Mouse (Mus musculus) right cerebral cortex, postnatal 10 days (tissue): ENCODE results near the gene Ano10.

Experiments
- DNase-seq, 2 experiments: peaks; one replicate each; pipeline ENCODE4 v3.0.0; 2021; ENCODE audit warnings: low spot score in 2 of 2

The Ano10 gene

DNA sequence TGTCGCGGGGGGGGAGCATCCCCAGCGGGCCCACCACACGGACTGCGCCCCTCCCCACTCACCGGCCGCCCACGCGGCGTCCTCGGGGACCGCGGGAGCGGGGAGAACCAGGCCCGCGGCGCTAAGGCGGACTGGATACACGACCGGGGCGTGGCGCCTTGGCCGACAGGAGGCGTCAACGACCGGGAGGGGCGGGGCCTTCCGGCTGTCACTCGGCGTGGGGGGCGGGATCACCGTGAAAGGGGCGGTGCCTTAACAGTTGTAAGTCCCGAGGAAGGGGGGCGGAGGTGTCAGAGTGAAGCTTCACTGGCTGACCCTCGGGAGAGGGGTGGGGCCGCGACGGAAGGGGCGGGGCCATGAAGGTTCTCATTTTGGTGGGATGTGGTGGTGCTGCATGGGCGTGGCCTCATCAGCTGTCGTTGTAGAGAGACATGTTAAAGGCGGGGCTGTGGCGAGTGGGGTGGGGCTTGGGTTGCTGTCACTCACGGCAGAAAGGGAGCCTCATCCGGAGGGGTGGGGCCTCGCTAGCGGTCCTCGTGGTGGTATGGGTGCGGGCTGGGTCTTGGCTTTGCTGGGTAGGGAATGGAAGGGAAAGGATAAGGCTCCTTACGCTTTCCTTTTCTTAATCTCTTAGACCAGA lies at the start of gene Ano10:
Ano10 (minus strand) TSS at position 182 of the 640 bp plus-strand sequence.
- peak; percentile 98 to 99 for DNase-seq

DNA sequence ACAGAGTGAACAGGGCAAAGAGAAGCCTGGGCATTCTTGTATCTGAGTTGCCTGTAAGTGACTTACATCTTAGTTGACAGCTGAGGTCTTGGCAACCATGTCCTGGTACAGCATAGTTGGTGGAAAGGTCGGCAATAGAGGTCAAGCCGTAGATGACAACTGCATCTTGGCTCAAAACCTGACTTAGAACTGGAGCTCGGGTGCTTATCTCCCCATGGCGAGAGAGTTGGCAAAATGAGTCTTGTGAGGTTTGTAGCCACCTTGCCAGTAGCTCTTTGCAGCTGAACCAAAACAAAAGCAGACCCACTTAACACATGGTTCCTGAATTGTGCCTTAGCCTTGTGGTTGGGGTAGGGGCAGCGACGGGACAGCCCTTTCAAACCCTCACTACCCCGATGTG lies 49.2 kb upstream of the Ano10 start:
- no peak for DNase-seq

DNA sequence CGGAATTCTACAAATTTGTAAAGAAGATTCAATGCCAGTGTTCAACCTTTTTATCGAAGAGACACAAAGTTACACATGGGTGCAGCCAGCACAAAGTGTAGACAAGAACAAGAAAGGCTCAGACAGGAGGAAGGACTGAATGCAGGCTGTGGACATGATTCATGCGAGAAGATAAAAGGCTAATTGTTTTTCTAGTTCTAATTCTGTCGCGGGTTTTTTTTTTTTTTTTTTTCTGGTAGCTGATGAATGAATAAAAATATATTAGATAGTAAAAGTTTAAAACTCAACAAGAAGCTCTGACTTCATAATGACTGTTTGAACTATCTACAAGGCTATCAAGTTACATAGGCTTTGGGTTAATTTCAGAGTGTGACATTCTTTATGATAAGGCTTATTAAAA lies 45.7 kb upstream of the Ano10 start:
- no peak for DNase-seq

- no peak for DNase-seq
Measured at GRCm38 (mm10) chr9:122337510-122337931, 43.3 kb upstream of the Ano10 start.

GRCm38 (mm10) chr9:122336677-122337076 lies 42.5 kb upstream of the Ano10 start:
- no peak for DNase-seq

DNA sequence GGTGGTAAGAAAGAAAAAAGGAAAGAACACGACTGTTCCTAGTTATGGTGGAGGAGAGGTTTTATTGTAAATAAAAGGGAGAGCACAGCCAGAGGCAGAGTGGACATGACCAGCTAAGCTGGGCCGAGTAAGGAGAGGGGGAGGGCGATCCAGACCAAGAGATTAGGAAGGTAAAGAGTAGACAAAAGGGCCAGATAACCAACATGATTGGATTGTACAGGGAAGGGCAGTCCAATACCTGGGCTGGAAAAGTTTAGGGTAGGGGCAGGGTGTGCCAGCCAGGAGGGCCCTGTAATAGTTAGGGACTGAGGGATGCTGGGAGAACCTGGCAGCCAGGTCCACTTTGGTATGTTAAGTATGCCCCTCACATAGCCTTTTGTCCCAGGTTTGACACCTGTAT lies 34.0 kb upstream of the Ano10 start:
- no peak for DNase-seq

DNA sequence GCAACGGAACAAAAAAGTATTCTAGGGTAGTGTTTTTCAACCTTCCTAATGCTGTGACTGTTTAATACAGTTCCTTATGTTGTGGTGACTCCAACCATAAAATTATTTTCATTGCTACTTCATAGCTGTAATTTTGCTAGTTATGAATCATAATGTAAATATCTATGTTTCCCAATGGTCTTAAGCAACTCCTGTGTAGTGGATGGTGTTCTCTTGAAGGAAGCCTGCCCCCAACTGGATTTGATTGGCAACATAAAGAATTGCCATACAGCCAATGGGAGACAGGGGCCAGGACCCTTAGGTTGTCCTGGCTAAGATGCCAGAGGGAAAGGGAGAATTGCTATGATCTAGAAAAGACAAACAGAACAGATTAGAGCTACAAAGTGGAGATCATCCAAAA lies 31.8 kb upstream of the Ano10 start:
- DNase-seq: no peak

GRCm38 (mm10) chr9:122322356-122322755 lies 28.1 kb upstream of the Ano10 start:
- DNase-seq: no peak

- no peak for DNase-seq
Measured at GRCm38 (mm10) chr9:122320626-122321025, 26.4 kb upstream of the Ano10 start.

DNA sequence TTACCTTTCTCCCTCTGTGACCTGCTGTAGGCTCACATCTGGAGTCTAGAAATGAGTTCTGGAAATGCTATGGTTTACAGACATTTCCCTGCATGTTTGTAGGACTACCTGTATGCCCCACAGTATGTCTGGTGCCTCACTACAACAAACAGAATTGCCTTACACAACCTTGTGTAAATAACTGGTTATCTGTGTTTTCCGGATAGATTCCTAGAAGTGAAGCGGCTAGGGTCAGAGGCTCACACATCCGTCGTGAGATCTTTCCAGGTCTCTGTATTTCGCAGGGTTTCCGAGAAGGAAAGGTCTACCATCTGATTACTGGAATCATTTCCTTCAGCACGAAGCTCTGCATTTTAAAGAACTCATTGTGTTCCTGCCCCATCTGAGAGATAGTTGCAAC lies 22.3 kb upstream of the Ano10 start:
- no peak for DNase-seq

- DNase-seq: no peak
Measured at GRCm38 (mm10) chr9:122315501-122315900, 21.3 kb upstream of the Ano10 start.

DNA sequence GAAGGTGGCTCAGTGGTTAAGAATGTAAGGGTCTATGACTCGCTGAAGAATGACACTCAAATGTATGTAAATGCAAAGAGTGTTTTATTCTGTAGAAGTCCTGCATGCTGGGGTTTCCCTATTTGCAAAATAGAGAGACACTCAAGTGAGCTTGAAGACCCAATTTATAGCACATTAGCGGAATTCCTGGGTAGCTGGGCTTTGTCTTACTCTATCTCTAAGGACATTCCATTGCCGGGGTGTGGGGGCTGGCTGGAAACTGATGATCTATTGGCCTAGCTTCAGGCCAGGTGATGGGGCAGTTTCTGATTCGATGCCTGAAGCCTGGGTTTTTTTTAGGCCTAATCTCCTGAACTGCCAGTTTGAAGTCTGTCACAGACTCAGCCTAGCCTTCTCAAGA lies 20.7 kb upstream of the Ano10 start:
- no peak for DNase-seq

GRCm38 (mm10) chr9:122314386-122314785 lies 20.2 kb upstream of the Ano10 start:
- DNase-seq: peak in 1 of 2 experiments; percentile 13

GRCm38 (mm10) chr9:122313128-122313527 lies 18.9 kb upstream of the Ano10 start:
- DNase-seq: peak in 1 of 2 experiments; percentile 11

- peak in 1 of 2 experiments; percentile 17 for DNase-seq
Measured at GRCm38 (mm10) chr9:122312296-122312990, 18.2 kb upstream of the Ano10 start.

DNA sequence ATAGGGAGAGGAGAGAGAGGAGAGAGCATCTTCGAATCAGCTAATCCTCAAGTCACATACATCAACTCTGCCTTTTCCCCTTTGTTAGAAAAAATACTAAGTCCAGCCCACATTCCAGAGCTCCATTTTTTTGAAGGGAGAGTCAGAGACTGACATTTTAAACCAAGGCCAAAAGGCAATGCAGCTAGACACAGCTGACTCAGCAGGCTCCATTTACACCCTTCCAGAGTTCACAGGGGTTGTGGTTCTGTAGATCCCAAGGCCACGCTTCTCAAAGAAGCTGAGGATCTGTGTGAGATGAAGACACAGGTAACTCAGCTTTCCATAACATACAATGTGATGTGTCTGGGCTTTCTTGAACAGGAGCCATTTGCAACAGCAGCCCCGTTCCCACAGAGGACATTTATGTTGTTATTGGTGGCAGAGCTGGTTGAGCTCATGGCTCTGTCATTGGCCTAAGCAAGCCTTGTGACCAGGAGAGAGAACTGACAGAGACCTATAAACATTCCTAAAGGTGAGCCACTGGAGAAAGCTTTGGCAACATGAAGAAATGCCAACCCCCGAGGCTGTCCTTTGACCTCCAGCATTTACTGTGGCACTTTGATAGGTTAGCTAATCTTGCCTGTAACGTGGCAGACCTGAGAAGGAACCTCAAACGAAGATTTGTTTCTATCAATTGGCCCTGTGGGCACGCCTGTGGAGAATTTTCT lies 17.0 kb upstream of the Ano10 start:
- DNase-seq: no peak

DNA sequence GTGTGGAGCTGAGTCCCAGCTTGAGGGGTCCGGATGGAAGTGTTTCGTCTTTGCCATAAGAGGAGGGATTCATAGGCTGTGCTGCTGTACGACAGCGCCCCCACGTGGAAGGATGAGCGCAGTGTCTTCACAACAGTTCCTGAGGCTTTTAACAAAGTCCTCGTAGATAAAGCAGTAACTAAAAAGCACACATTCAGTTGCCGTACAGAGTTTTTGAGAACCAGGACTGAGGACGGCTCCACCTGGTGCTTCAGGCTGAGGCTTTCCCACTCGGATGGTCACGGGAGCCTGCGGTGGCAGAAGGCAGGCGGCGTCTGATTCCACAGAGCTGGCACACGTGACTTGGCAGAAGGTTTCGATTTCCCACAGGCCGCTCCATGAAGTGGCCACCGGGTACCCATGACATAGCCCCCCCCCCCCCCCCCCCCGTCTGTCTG lies 16.4 kb upstream of the Ano10 start:
- peak; percentile 86 to 89 for DNase-seq

- no peak for DNase-seq
Measured at GRCm38 (mm10) chr9:122309013-122309980, 15.1 kb upstream of the Ano10 start.

DNA sequence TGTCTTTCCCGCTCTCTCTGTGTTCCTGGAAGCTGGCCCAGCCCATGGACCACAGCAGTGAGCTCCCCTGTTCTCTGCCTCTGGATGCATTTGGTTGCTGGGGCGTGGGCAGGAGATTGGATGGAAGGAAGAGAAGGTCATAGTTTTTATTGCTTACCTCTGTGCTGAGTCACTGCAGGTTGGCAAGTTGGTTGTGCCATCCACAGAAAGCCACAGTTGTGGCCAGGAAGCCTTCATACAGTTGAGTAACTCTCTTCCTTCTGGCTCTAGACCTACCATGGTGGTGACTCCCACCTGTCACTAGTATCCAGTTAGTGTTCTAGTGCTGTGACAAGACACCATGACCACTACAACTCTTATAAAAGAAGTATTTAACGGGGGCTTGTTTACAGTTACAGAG lies 11.1 kb upstream of the Ano10 start:
- DNase-seq: no peak

DNA sequence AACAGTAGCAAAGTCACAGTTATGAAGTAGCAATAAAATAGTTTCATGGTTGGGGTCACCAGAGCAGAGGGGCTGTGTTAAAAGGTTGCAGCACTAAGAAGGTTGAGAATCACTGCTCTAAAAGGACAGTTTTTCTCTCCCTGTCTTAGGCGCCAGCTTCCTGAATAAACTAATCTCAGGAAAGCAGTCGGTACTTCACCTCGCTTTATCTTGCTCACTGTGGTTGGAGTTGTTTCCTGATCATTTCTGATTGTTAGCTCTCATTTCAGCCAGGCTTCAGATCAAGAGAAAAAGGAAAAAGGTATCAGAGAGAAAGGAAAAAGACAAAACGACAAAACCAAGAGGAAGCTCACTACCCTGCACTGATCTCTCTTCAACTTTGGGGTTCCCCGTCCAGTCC lies 1.9 kb upstream of the Ano10 start:
- DNase-seq: peak in 1 of 2 experiments; percentile 6

GRCm38 (mm10) chr9:122295396-122295795 lies 1.2 kb upstream of the Ano10 start:
- DNase-seq: peak in 1 of 2 experiments; percentile 10

DNA sequence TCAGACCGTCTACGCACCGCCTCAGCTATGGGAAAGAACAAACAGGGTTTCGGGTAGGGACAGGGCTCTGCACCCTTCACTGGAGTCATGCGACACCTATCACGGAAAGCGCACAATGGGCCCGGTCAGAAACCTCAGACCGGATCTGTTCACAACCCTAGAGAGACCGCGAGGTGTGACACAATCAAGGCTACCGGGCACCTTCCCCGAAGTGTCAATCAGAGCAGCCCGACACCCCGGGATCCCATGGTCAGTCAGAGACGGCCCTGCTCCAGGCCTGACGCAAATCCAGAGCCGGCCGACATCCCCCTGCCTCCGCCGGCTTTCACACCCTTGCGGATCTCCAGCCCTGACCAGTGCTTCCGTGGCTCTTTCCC lies 370 bp downstream of the Ano10 start:
- DNase-seq: no peak
